19 mouse cellular contexts compared by ENCODE assay signal in genomic region chr14:47495951-47496350, GRCm38 (mm10). TPM values are rescaled to one million over a fixed set of nuclear protein-coding genes. Genes with fewer than 3 reads are reported as not detected.
DNase-seq lines count a peak whose midpoint lies in the region; ATAC-seq and TF ChIP-seq lines count a peak whose summit lies in the region.
"Had no signal": no experiment of that assay in that cellular context is flagged by ENCODE, and none has a peak within 500 bp of the region (broad histone marks: within the 10 kb centered on the region; RNA-seq: fewer than 3 reads in every experiment).

No protein-coding gene starts in this region.

- ATAC-seq in kidney, postnatal 0 days (replicated peaks; ENCODE audit: low FRiP score, low read depth): 0 out of 2 replicates have a peak, but pooled peaks have one; percentile 21
- no peak for ATAC-seq in kidney, embryonic 15.5 days (replicated peaks; ENCODE audit: low FRiP score)
- ATAC-seq in liver, embryonic 16.5 days (ENCODE audit: low read depth): peak; percentile 59; the same call in 1 of the 2 replicates
- ATAC-seq in stomach, postnatal 0 days (ENCODE audit: low FRiP score, low TSS enrichment): 0 out of 2 replicates have a peak, but pooled peaks have one; percentile 49
- ATAC-seq: forebrain, embryonic 15.5 days had no signal

- DNase-seq in kidney, postnatal 0 days (ENCODE audit: low spot score): no peak
- peak; percentile 71 for DNase-seq in R1 (ENCODE audit: low read depth, low spot score)
- no peak for DNase-seq in stomach, postnatal 0 days (ENCODE audit: low spot score)
- no peak for DNase-seq in urinary bladder, postnatal 14 days (ENCODE audit: low spot score)
- DNase-seq in spleen, adult 18-20 months: no peak
- DNase-seq: adrenal gland, adult 8-10 months; adrenal gland, postnatal 36 days; cerebellum, adult 2 months; cerebellum, postnatal 10 days; embryo, embryonic 11 days; gastrocnemius, postnatal 36 days; heart, adult 11 months; heart, postnatal 36 days had no signal

- TF ChIP-seq EP300 in stomach, postnatal 0 days (optimal IDR thresholded peaks at IDR 0.05): no peak

- no peaks in the 10 kb centered on the region for H3K4me1 ChIP-seq in kidney, postnatal 0 days (replicated peaks; ENCODE audit: insufficient read depth, low read length)
- no peaks in the 10 kb centered on the region for H3K4me1 ChIP-seq in kidney, embryonic 15.5 days
- peaks cover 7% of the 10 kb centered on the region for H3K4me1 ChIP-seq in liver, embryonic 16.5 days (ENCODE audit: control insufficient read depth, low read depth, low read length)
- no peaks in the 10 kb centered on the region for H3K4me1 ChIP-seq in stomach, postnatal 0 days (replicated peaks; ENCODE audit: control insufficient read depth, insufficient read depth)
- H3K4me1 ChIP-seq: embryonic facial prominence, embryonic 15.5 days; forebrain, embryonic 15.5 days had no signal

- no peak overlapping the region for H3K27ac ChIP-seq in kidney, postnatal 0 days
- no peak overlapping the region for H3K27ac ChIP-seq in kidney, embryonic 15.5 days
- H3K27ac ChIP-seq in liver, embryonic 16.5 days (ENCODE audit: low read length): no peak overlapping the region
- no peak overlapping the region for H3K27ac ChIP-seq in stomach, postnatal 0 days (replicated peaks)
- H3K27ac ChIP-seq: embryonic facial prominence, embryonic 15.5 days; forebrain, embryonic 15.5 days; heart, embryonic 13.5 days had no signal

- H3K4me2 ChIP-seq in kidney, postnatal 0 days (ENCODE audit: low read length): no peak overlapping the region
- no peak overlapping the region for H3K4me2 ChIP-seq in kidney, embryonic 15.5 days
- no peak overlapping the region for H3K4me2 ChIP-seq in liver, embryonic 16.5 days (ENCODE audit: low read depth, low read length)
- no peak overlapping the region for H3K4me2 ChIP-seq in stomach, postnatal 0 days (replicated peaks; ENCODE audit: low read depth)
- H3K4me2 ChIP-seq: embryonic facial prominence, embryonic 15.5 days; forebrain, embryonic 15.5 days; heart, embryonic 13.5 days had no signal

- H3K27me3 ChIP-seq in kidney, postnatal 0 days (ENCODE audit: insufficient read depth, low read length): no peaks in the 10 kb centered on the region
- H3K27me3 ChIP-seq in kidney, embryonic 15.5 days: no peaks in the 10 kb centered on the region
- no peaks in the 10 kb centered on the region for H3K27me3 ChIP-seq in liver, embryonic 16.5 days (ENCODE audit: control insufficient read depth, insufficient read depth, low read depth, low read length)
- H3K27me3 ChIP-seq in stomach, postnatal 0 days (ENCODE audit: control insufficient read depth, insufficient read depth, low read length): no peaks in the 10 kb centered on the region
- H3K27me3 ChIP-seq: CH12.LX; embryonic facial prominence, embryonic 15.5 days; forebrain, embryonic 15.5 days; heart, embryonic 13.5 days had no signal

- no peaks in the 10 kb centered on the region for H3K9me3 ChIP-seq in kidney, postnatal 0 days (replicated peaks; ENCODE audit: low read length)
- H3K9me3 ChIP-seq in kidney, embryonic 15.5 days (replicated peaks): no peaks in the 10 kb centered on the region
- no peaks in the 10 kb centered on the region for H3K9me3 ChIP-seq in liver, embryonic 16.5 days (replicated peaks; ENCODE audit: control insufficient read depth, low read length)
- no peaks in the 10 kb centered on the region for H3K9me3 ChIP-seq in stomach, postnatal 0 days (ENCODE audit: control insufficient read depth, low read length)
- H3K9me3 ChIP-seq: embryonic facial prominence, embryonic 15.5 days; forebrain, embryonic 15.5 days; heart, embryonic 13.5 days had no signal

- no peaks in the 10 kb centered on the region for H3K36me3 ChIP-seq in kidney, postnatal 0 days (ENCODE audit: insufficient read depth, low read length)
- H3K36me3 ChIP-seq in kidney, embryonic 15.5 days: no peaks in the 10 kb centered on the region
- H3K36me3 ChIP-seq in liver, embryonic 16.5 days (ENCODE audit: control insufficient read depth, insufficient read depth): no peaks in the 10 kb centered on the region
- H3K36me3 ChIP-seq in stomach, postnatal 0 days (ENCODE audit: control insufficient read depth, insufficient read depth, low read length): no peaks in the 10 kb centered on the region
- H3K36me3 ChIP-seq: embryonic facial prominence, embryonic 15.5 days; forebrain, embryonic 15.5 days had no signal

- H3K4me3 ChIP-seq in kidney, postnatal 0 days (replicated peaks; ENCODE audit: low read depth, low read length): no peak overlapping the region
- H3K4me3 ChIP-seq in kidney, embryonic 15.5 days (replicated peaks): no peak overlapping the region
- H3K4me3 ChIP-seq in liver, embryonic 16.5 days (ENCODE audit: low read depth, low read length): no peak overlapping the region
- no peak overlapping the region for H3K4me3 ChIP-seq in stomach, postnatal 0 days (ENCODE audit: low read depth, low read length)
- H3K4me3 ChIP-seq: embryonic facial prominence, embryonic 15.5 days; forebrain, embryonic 15.5 days; heart, embryonic 13.5 days had no signal

- whole genome bisulfite sequencing in kidney, postnatal 0 days: 94% methylated on average over 3 of the region's 3 CpGs
- WGBS in kidney, embryonic 15.5 days: 90% methylated on average over 3 of the region's 3 CpGs
- WGBS in liver, embryonic 16.5 days (ENCODE audit: insufficient replicate concordance): 87% methylated on average over 3 of the region's 3 CpGs
- WGBS in stomach, postnatal 0 days: 90% methylated on average over 3 of the region's 3 CpGs

- TF ChIP-seq CTCF in kidney, postnatal 0 days (IDR thresholded peaks at IDR 0.05; ENCODE audit: low read depth): no peak
- no peak for TF ChIP-seq CTCF in stomach, postnatal 0 days (IDR thresholded peaks at IDR 0.05; ENCODE audit: low read depth)

- H3K9ac ChIP-seq in kidney, postnatal 0 days (ENCODE audit: low read depth, low read length): no peak overlapping the region
- no peak overlapping the region for H3K9ac ChIP-seq in kidney, embryonic 15.5 days
- H3K9ac ChIP-seq in liver, embryonic 16.5 days (ENCODE audit: low read depth, low read length): no peak overlapping the region
- H3K9ac ChIP-seq in stomach, postnatal 0 days (ENCODE audit: low read length): no peak overlapping the region
- H3K9ac ChIP-seq: embryonic facial prominence, embryonic 15.5 days; forebrain, embryonic 15.5 days; heart, embryonic 13.5 days had no signal

RNA-seq across cellular contexts. Expression of gene Fbxo34, which starts 45.7 kb away (rescaled TPM):
- polyA plus RNA-seq in kidney, postnatal 0 days (2015; fragmentation: Nextera tagmentation; extraction: Ambion mirVana): 18.9 and 21.1 TPM in 2 replicates
- 20.6 and 23.7 TPM in 2 replicates for polyA plus RNA-seq in kidney, embryonic 15.5 days (2015; fragmentation: Nextera tagmentation; extraction: Ambion mirVana)
- polyA plus RNA-seq in liver, embryonic 16.5 days (2015; fragmentation: Nextera tagmentation; extraction: Ambion mirVana): 38.3 and 41.6 TPM in 2 replicates
- 17.8 and 18.1 TPM in 2 replicates for polyA plus RNA-seq in stomach, postnatal 0 days (2015; fragmentation: Nextera tagmentation; extraction: Ambion mirVana)
